Mouse (Mus musculus): ENCODE measurements around the gene Spata48.

Gene Spata48

GRCm38 (mm10) chr11:11461635-11462560, at the start of gene Spata48, which contains the start of gene Zpbp:
Gene Spata48, plus strand, starts transcription at chr11:11462094.
Gene Zpbp, minus strand, starts transcription at chr11:11462408.
- DNase-seq = peak; percentile 91 to 94

GRCm38 (mm10) chr11:11414188-11414587, 47.7 kb upstream of the Spata48 start:
- DNase-seq = no peak

GRCm38 (mm10) chr11:11417356-11417755, 44.5 kb upstream of the Spata48 start:
- DNase-seq = no peak

GRCm38 (mm10) chr11:11455037-11455436, 6.9 kb upstream of the Spata48 start:
- peak; percentile 3 to 24 for DNase-seq

- no peak for DNase-seq
Observed at GRCm38 (mm10) chr11:11462561-11462890, 632 bp downstream of the Spata48 start.

GRCm38 (mm10) chr11:11468924-11469323, 7.0 kb downstream of the Spata48 start:
- DNase-seq = no peak

GRCm38 (mm10) chr11:11484378-11484777, 22.5 kb downstream of the Spata48 start:
- DNase-seq = no peak

- no peak for DNase-seq
Observed at GRCm38 (mm10) chr11:11492044-11492443, 30.1 kb downstream of the Spata48 start.

GRCm38 (mm10) chr11:11495697-11496096, 33.8 kb downstream of the Spata48 start:
- DNase-seq = no peak

- DNase-seq = peak; percentile 5 to 50
Observed at GRCm38 (mm10) chr11:11499944-11500343, 38.0 kb downstream of the Spata48 start.

GRCm38 (mm10) chr11:11506187-11506586, 44.3 kb downstream of the Spata48 start:
- DNase-seq = no peak

GRCm38 (mm10) chr11:11509413-11509812, 47.5 kb downstream of the Spata48 start:
- DNase-seq = no peak

- no peak for DNase-seq
Observed at GRCm38 (mm10) chr11:11512056-11512455, 50.2 kb downstream of the Spata48 start.

GRCm38 (mm10) chr11:11513008-11513799, 51.3 kb downstream of the Spata48 start:
- no peak for DNase-seq

- no peak for DNase-seq
Observed at GRCm38 (mm10) chr11:11514920-11515319, 53.0 kb downstream of the Spata48 start.

- no peak for DNase-seq
Observed at GRCm38 (mm10) chr11:11517781-11518435, 56.0 kb downstream of the Spata48 start.

GRCm38 (mm10) chr11:11519255-11520243, 57.7 kb downstream of the Spata48 start:
- DNase-seq = no peak

- DNase-seq = no peak
Observed at GRCm38 (mm10) chr11:11521908-11522441, 60.1 kb downstream of the Spata48 start.

- DNase-seq = no peak
Observed at GRCm38 (mm10) chr11:11528760-11529159, 66.9 kb downstream of the Spata48 start.

GRCm38 (mm10) chr11:11529165-11529564, 67.3 kb downstream of the Spata48 start:
- no peak for DNase-seq

GRCm38 (mm10) chr11:11530126-11530525, 68.2 kb downstream of the Spata48 start:
- DNase-seq = no peak

GRCm38 (mm10) chr11:11536295-11536694, 74.4 kb downstream of the Spata48 start:
- DNase-seq = no peak
